Mouse (Mus musculus) liver, postnatal 0 days (tissue): ENCODE measurements around the gene Rexo2. TPM values are rescaled to one million over a fixed set of nuclear protein-coding genes. Genes with fewer than 3 reads are reported as not detected.

Experiments
- ATAC-seq: fragments of 200-750 bp; cut with Nextera tagmentation; 2 replicates; pipeline ENCODE4 v1.8.0; 2017; ENCODE audit warnings: mild to moderate bottlenecking, moderate library complexity
- DNase-seq: peaks from one replicate; pipeline ENCODE4 v3.0.0-alpha.2; 2016
- H3K27ac ChIP-seq: fragments of 300-500 bp; sonication (generic); 2 replicates; pipeline ENCODE4 v1.5.1; 2014; ENCODE audit warnings: antibody characterized with exemption, moderate library complexity, mild to moderate bottlenecking, low read depth
- H3K27me3 ChIP-seq: fragments of 300-500 bp; sonication (generic); 2 replicates; pipeline ENCODE4 v1.6.1; 2014; ENCODE audit warnings: low read length, control low read depth, mixed read lengths; ENCODE audit not compliant: insufficient read depth
- H3K36me3 ChIP-seq: fragments of 300-500 bp; sonication (generic); replicated peaks from 2 replicates; pipeline ENCODE4 v1.6.1; 2014; ENCODE audit warnings: mild to moderate bottlenecking, control low read depth, low read length, moderate library complexity, mixed read lengths; ENCODE audit not compliant: insufficient read depth
- H3K4me1 ChIP-seq: fragments of 300-500 bp; sonication (generic); 2 replicates; pipeline ENCODE4 v1.6.1; 2014; ENCODE audit warnings: antibody characterized with exemption, mild to moderate bottlenecking, control low read depth; ENCODE audit not compliant: insufficient read depth
- H3K4me2 ChIP-seq: fragments of 300-500 bp; sonication (generic); 2 replicates; pipeline ENCODE4 v1.6.1; 2014; ENCODE audit warnings: low read depth, mild to moderate bottlenecking, low read length, moderate library complexity, mixed read lengths
- H3K4me3 ChIP-seq: fragments of 300-500 bp; sonication (generic); 2 replicates; pipeline ENCODE4 v1.5.1; 2014; ENCODE audit warnings: low read depth, low read length
- H3K9ac ChIP-seq: fragments of 300-500 bp; sonication (generic); replicated peaks from 2 replicates; pipeline ENCODE4 v1.6.1; 2014; ENCODE audit warnings: mild to moderate bottlenecking, moderate library complexity
- H3K9me3 ChIP-seq: fragments of 300-500 bp; sonication (generic); 2 replicates; pipeline ENCODE4 v1.6.1; 2016; ENCODE audit warnings: mild to moderate bottlenecking, control low read depth, low read length, mixed read lengths
- CTCF ChIP-seq: sonication (generic); IDR thresholded peaks from 2 replicates; pipeline ENCODE4 v1.5.1; 2016; ENCODE audit warnings: antibody characterized with exemption, low read depth
- EP300 ChIP-seq: IDR thresholded peaks from 2 replicates; pipeline ENCODE4 v1.6.1; 2016; ENCODE audit warnings: antibody characterized with exemption, low read depth, mild to moderate bottlenecking
- WGBS: fragments of 180-500 bp; shearing (Covaris S2); extraction: QIAGEN DNeasy Blood & Tissue Kit; methylation state at CpG from one replicate; pipeline ENCODE4 v1.1.7; 2014; ENCODE audit not compliant: insufficient replicate concordance; 5-methylcytosine and 5-hydroxymethylcytosine counted together
- polyA plus RNA-seq: library from polyadenylated mRNA; unstranded; fragments of >200 nt; fragmentation: Nextera tagmentation; extraction: Ambion mirVana; gene quantifications from 2 replicates; pipeline ENCODE4 v1.2.1, GENCODE M21; 2015

Gene Rexo2
- polyA plus RNA-seq, 1 experiment from 2014 or later: 65.9 TPM

DNA sequence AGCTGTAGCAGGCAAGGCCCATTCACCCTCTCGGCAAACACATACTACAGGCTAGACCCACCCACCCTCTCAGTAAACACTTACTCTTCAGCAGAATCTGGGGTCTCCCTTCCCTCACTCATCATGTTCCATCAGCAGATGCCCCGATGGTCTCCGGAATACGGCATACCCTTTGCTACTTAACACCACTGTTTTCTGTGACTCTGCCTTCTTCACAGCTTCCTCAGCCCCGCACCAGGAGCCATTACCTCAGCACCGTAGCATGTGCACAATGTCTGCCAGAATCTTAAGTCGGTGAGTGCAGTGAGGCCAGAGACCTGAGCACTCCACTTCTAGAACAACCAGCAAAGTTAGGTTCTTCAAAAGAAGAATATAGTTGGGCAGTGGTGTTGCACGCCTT lies 19.7 kb downstream of the Rexo2 start:
- ATAC-seq: no peak
- H3K27ac ChIP-seq: no peak overlapping the region
- TF ChIP-seq EP300 (no peak), CTCF (no peak)
- H3K4me1 ChIP-seq: no peaks in the 10 kb centered on the region
- 88% methylated on average over 8 of the region's 8 CpGs for WGBS
- H3K4me3 ChIP-seq: no peak overlapping the region
- DNase-seq: no peak
- no peaks in the 10 kb centered on the region for H3K27me3 ChIP-seq
- H3K4me2 ChIP-seq: no peak overlapping the region
- H3K9ac ChIP-seq: no peak overlapping the region
- no peaks in the 10 kb centered on the region for H3K9me3 ChIP-seq
- H3K36me3 ChIP-seq: no peaks in the 10 kb centered on the region

GRCm38 (mm10) chr9:48459391-48459790 lies 21.0 kb downstream of the Rexo2 start:
- TF ChIP-seq EP300 (no peak), CTCF (no peak)
- no peak for DNase-seq
- WGBS: 86% methylated on average over 5 of the region's 5 CpGs
- Histone ChIP-seq H3K27me3 (no peaks in the 10 kb centered on the region), H3K9ac (no peak overlapping the region), H3K27ac (no peak overlapping the region), H3K4me2 (no peak overlapping the region), H3K36me3 (no peaks in the 10 kb centered on the region), H3K4me3 (no peak overlapping the region), H3K9me3 (no peaks in the 10 kb centered on the region), H3K4me1 (no peaks in the 10 kb centered on the region)
- no peak for ATAC-seq

DNA sequence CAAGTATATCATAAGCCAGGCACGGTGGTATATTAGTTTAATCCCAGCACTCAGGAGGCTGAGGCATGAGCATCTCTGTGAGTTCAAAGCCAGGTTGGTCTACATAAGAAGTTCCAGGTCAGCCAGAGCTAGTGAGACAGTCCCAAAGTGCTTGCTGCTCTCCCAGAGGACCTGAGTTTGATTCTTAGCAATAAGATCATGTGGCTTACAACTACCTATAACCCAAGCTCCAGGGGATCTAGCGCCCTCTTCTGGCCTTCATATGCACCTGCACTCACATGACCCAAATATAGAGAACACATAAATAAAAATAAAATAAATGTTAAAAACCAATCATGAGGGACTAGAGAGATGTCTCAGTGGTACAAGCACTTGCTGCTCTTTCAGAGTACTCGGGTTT lies 21.5 kb downstream of the Rexo2 start:
- WGBS: 62% methylated on average over 3 of the region's 3 CpGs

DNA sequence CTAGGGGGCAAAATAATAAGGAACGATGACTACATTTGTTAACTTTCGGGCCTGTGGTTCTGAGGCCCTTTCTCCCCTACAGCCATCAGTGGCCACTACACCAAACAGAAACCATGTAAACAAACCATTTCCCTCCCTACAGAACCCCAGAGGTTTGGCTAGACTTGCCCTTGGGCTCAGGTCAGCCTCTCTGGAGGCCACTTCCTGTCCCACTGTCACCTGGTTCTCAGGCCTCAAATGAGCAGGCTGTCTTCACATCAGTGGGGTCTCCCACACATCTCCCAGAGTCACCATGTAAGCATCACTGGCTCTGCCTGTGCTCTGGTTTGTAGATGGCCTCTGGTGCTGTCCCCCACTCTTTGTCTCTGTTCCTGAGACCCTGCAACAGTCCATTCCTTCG lies 24.5 kb downstream of the Rexo2 start:
- Histone ChIP-seq H3K4me2 (no peak overlapping the region), H3K4me1 (no peaks in the 10 kb centered on the region), H3K4me3 (no peak overlapping the region), H3K9ac (no peak overlapping the region), H3K27ac (no peak overlapping the region), H3K27me3 (no peaks in the 10 kb centered on the region), H3K9me3 (no peaks in the 10 kb centered on the region), H3K36me3 (no peaks in the 10 kb centered on the region)
- no peak for TF ChIP-seq CTCF
- no peak for TF ChIP-seq EP300
- WGBS: 83% methylated on average over 3 of the region's 3 CpGs
- DNase-seq (no peak), ATAC-seq (no peak)

More for the DNA sequence above, 21.5 kb downstream of the Rexo2 start:
- DNase-seq: peak; percentile 15
- Histone ChIP-seq H3K27me3 (no peaks in the 10 kb centered on the region), H3K36me3 (no peaks in the 10 kb centered on the region), H3K27ac (no peak overlapping the region), H3K4me3 (no peak overlapping the region), H3K4me1 (no peaks in the 10 kb centered on the region), H3K9ac (no peak overlapping the region), H3K4me2 (no peak overlapping the region), H3K9me3 (no peaks in the 10 kb centered on the region)
- no peak for ATAC-seq
- TF ChIP-seq EP300 (no peak), CTCF (peak; percentile 68)

DNA sequence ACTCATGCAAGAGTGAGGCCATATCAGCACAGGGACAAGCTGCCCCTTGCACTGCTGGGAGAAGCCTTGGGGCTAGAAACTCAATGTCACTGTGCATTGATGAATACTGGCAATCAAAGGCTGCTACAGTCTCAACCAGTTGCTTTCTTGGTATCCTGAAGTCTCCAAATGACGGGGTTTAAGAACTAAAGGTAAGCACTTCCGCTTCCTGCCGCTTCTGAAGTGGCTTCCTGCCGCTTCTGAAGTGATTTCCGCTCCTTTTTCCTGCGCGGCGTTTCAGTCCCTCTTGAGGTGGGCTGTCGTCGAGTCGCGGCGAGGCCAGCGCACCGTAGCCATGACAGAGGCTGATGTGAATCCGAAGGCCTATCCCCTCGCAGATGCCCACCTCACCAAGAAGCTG lies 30.4 kb downstream of the Rexo2 start:
- H3K27me3 ChIP-seq: no peaks in the 10 kb centered on the region
- no peaks in the 10 kb centered on the region for H3K36me3 ChIP-seq
- H3K4me1 ChIP-seq: no peaks in the 10 kb centered on the region
- no peak overlapping the region for H3K4me3 ChIP-seq
- ATAC-seq (no peak), DNase-seq (peak; percentile 7)
- TF ChIP-seq CTCF (no peak), EP300 (no peak)
- H3K9ac ChIP-seq: no peak overlapping the region
- no peak overlapping the region for H3K27ac ChIP-seq
- no peak overlapping the region for H3K4me2 ChIP-seq
- WGBS: 78% methylated on average over 17 of the region's 17 CpGs
- no peaks in the 10 kb centered on the region for H3K9me3 ChIP-seq

GRCm38 (mm10) chr9:48447783-48448209 lies 32.6 kb downstream of the Rexo2 start:
- Histone ChIP-seq H3K36me3 (no peaks in the 10 kb centered on the region), H3K9ac (no peak overlapping the region), H3K9me3 (no peaks in the 10 kb centered on the region), H3K4me2 (no peak overlapping the region), H3K27ac (no peak overlapping the region), H3K4me1 (no peaks in the 10 kb centered on the region), H3K4me3 (no peak overlapping the region), H3K27me3 (no peaks in the 10 kb centered on the region)
- 25% methylated on average over 5 of the region's 5 CpGs for WGBS
- peak; percentile 35 for DNase-seq
- TF ChIP-seq EP300 (no peak), CTCF (peak; percentile 76)
- 0 out of 2 replicates have a peak, but pooled peaks have one; percentile 21 for ATAC-seq

DNA sequence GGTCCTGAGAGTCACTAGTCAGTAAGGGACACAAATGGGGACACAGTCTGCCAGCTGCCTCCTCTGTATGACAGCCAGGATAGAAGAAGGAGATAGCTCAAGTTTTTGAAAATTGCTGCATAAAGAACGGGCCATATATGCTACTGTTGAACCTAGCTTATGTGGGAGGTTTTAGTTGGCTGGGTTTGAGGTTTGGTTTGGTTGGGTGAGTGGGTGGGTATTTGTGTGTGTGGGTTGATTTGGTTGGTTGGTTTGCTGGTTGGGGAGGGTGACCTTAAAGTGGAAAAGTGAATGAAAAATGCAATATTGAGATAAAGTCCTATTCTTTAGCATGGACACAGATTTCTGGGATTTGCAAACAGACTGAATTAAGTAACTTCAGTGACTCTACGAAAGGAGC lies 35.6 kb downstream of the Rexo2 start:
- Histone ChIP-seq H3K4me3 (no peak overlapping the region), H3K4me2 (no peak overlapping the region), H3K9ac (no peak overlapping the region), H3K9me3 (no peaks in the 10 kb centered on the region), H3K4me1 (no peaks in the 10 kb centered on the region), H3K27ac (no peak overlapping the region), H3K27me3 (no peaks in the 10 kb centered on the region), H3K36me3 (no peaks in the 10 kb centered on the region)
- WGBS: 65% methylated on average over 2 of the region's 2 CpGs
- TF ChIP-seq CTCF (no peak), EP300 (no peak)
- ATAC-seq (no peak), DNase-seq (no peak)
